ENCODE assay signal across 9 mouse cellular contexts in genomic region chr17:83216251-83216919, GRCm38 (mm10). TPM values are rescaled to one million over a fixed set of nuclear protein-coding genes. Genes with fewer than 3 reads are reported as not detected.
DNase-seq lines count a peak whose midpoint lies in the region; ATAC-seq and TF ChIP-seq lines count a peak whose summit lies in the region.
"Had no signal": no experiment of that assay in that cellular context is flagged by ENCODE, and none has a peak within 500 bp of the region (broad histone marks: within the 10 kb centered on the region; RNA-seq: fewer than 3 reads in every experiment).

No protein-coding gene starts in this region.

- no peaks in the 10 kb centered on the region for H3K9me3 ChIP-seq in heart, embryonic 11.5 days (replicated peaks; ENCODE audit: control insufficient read depth, low read length)
- H3K9me3 ChIP-seq in ES-E14 (ENCODE audit: control insufficient read depth, insufficient read depth, low read depth, low read length), result no peaks in the 10 kb centered on the region
- no peaks in the 10 kb centered on the region for H3K9me3 ChIP-seq in hindbrain, embryonic 10.5 days
- no peaks in the 10 kb centered on the region for H3K9me3 ChIP-seq in midbrain, embryonic 10.5 days (replicated peaks)

- H3K27ac ChIP-seq in heart, embryonic 11.5 days (ENCODE audit: low read depth, low read length), result peak overlapping the region; percentile 96
- H3K27ac ChIP-seq in ES-E14 (ENCODE audit: insufficient read depth, low read depth, low read length, poor library complexity, severe bottlenecking), result no peak overlapping the region
- H3K27ac ChIP-seq in hindbrain, embryonic 10.5 days, result peak overlapping the region; percentile 97
- H3K27ac ChIP-seq in midbrain, embryonic 10.5 days (replicated peaks), result peak overlapping the region; percentile 89

- ATAC-seq in heart, embryonic 11.5 days (replicated peaks; ENCODE audit: insufficient number of reproducible peaks, low FRiP score, low TSS enrichment), result no peak

- in situ Hi-C loops in ES-E14 (cut with MboI; ENCODE audit: low sequenced_read_pairs in 2 of 2, unreplicated experiment in 2 of 2), result no loop called here

- intact Hi-C loops in gastrocnemius, postnatal 14 days (cut with DNase I; ENCODE audit: low total_unique reads), result no loop called here

- H3K36me3 ChIP-seq in heart, embryonic 11.5 days (ENCODE audit: control insufficient read depth, insufficient read depth, low read length), result no peaks in the 10 kb centered on the region
- H3K36me3 ChIP-seq in ES-E14 (ENCODE audit: control insufficient read depth, insufficient read depth, low read length, poor library complexity, severe bottlenecking), result no peaks in the 10 kb centered on the region
- peaks cover 9% of the 10 kb centered on the region for H3K36me3 ChIP-seq in hindbrain, embryonic 10.5 days
- H3K36me3 ChIP-seq in midbrain, embryonic 10.5 days, result peaks cover 8% of the 10 kb centered on the region; the same call in 1 of the 2 replicates

- peaks cover 57% of the 10 kb centered on the region for H3K4me1 ChIP-seq in heart, embryonic 11.5 days (ENCODE audit: control insufficient read depth, insufficient read depth, low read length)
- H3K4me1 ChIP-seq in ES-E14 (ENCODE audit: control insufficient read depth in 2 of 2, insufficient read depth in 2 of 2, low read length in 2 of 2, poor library complexity in 1 of 2), result peaks cover 0 to 7% of the 10 kb centered on the region in 2 experiments; a peak in 2 of 4 replicates
- H3K4me1 ChIP-seq in hindbrain, embryonic 10.5 days (replicated peaks), result peaks cover 86% of the 10 kb centered on the region
- peaks cover 79% of the 10 kb centered on the region for H3K4me1 ChIP-seq in midbrain, embryonic 10.5 days

- WGBS in heart, embryonic 11.5 days (ENCODE audit: insufficient replicate concordance), result 6% methylated on average over 7 of the region's 7 CpGs
- WGBS in hindbrain, embryonic 10.5 days, result 9% methylated on average over 7 of the region's 7 CpGs
- WGBS in midbrain, embryonic 10.5 days, result 16% methylated on average over 7 of the region's 7 CpGs

- H3K4me2 ChIP-seq in heart, embryonic 11.5 days, result peak overlapping the region; percentile 85

- peak overlapping the region; percentile 99 for H3K9ac ChIP-seq in heart, embryonic 11.5 days (ENCODE audit: low read depth, low read length)
- H3K9ac ChIP-seq in ES-E14 (ENCODE audit: insufficient read depth, low read depth, low read length, poor library complexity, severe bottlenecking), result 0 out of 2 replicates have a peak overlapping the region, but pooled peaks have one; percentile 54

- DNase-seq in heart, postnatal 4 days, result no peak
- DNase-seq in ES-E14 (ENCODE audit: low read depth, low spot score), result no peak
- DNase-seq in hindbrain, embryonic 10.5 days (ENCODE audit: low spot score), result no peak
- no peak for DNase-seq in midbrain, embryonic 10.5 days (ENCODE audit: low spot score)
- no peak for DNase-seq in gastrocnemius, postnatal 14 days
- DNase-seq in spleen, adult 18-20 months, result no peak
- no peak for DNase-seq in lung, adult 18-20 months

- no peaks in the 10 kb centered on the region for H3K27me3 ChIP-seq in heart, embryonic 11.5 days (ENCODE audit: control insufficient read depth, insufficient read depth, low read length)
- H3K27me3 ChIP-seq in hindbrain, embryonic 10.5 days (ENCODE audit: insufficient read depth, poor library complexity, severe bottlenecking), result peaks cover 60% of the 10 kb centered on the region
- H3K27me3 ChIP-seq in midbrain, embryonic 10.5 days (ENCODE audit: low read depth, poor library complexity, severe bottlenecking), result peaks cover 95% of the 10 kb centered on the region
- H3K27me3 ChIP-seq: CH12.LX had no signal

- peak overlapping the region; percentile 94 for H3K4me3 ChIP-seq in heart, embryonic 11.5 days (ENCODE audit: low read depth, low read length)
- H3K4me3 ChIP-seq in ES-E14 (ENCODE audit: insufficient read depth in 1 of 2, low read depth in 1 of 2, low read length in 2 of 2, poor library complexity in 1 of 2, severe bottlenecking in 1 of 2), result peak overlapping the region; percentile 80 to 89; a peak in 3 of 4 replicates
- peak overlapping the region; percentile 80 for H3K4me3 ChIP-seq in hindbrain, embryonic 10.5 days
- H3K4me3 ChIP-seq in midbrain, embryonic 10.5 days, result peak overlapping the region; percentile 72

TF ChIP-seq in ES-E14, 5 proteins besides CTCF, POLR2A, EP300 and RAD21:
- TF ChIP-seq ZNF384 (IDR thresholded peaks at IDR 0.05; ENCODE audit: low read depth, low read length) (no peak), MAFK (IDR thresholded peaks at IDR 0.05; ENCODE audit: insufficient read depth, low read depth, low read length) (no peak), ZC3H11A (IDR thresholded peaks at IDR 0.05; ENCODE audit: borderline replicate concordance, low read depth, low read length) (no peak), HCFC1 (IDR thresholded peaks at IDR 0.05; ENCODE audit: borderline replicate concordance, insufficient read depth, low read length) (no peak), CHD2 (IDR thresholded peaks at IDR 0.05; ENCODE audit: low read depth, low read length) (no peak)

RNA-seq across cellular contexts. Expression of gene Pkdcc, which starts 1.3 kb away (rescaled TPM):
- 17.9 and 18.0 TPM in 2 replicates for polyA plus RNA-seq in heart, embryonic 11.5 days (2014; fragmentation: Nextera tagmentation; extraction: Ambion mirVana)
- 10 to 100 TPM; 68.1 to 76.6 TPM for total RNA-seq in heart, postnatal 4 days (2021)
- 39.0 and 39.1 TPM in 2 replicates for total RNA-seq in ES-E14 (2012; rRNA removed)
- 9.1 and 11.4 TPM in 2 replicates for polyA plus RNA-seq in hindbrain, embryonic 10.5 days (2016; fragmentation: Nextera tagmentation; extraction: Ambion mirVana)
- 4.9 and 6.0 TPM in 2 replicates for polyA plus RNA-seq in midbrain, embryonic 10.5 days (2016; fragmentation: Nextera tagmentation; extraction: Ambion mirVana)
- 10 to 100 TPM; 56.6 to 62.4 TPM for total RNA-seq in gastrocnemius, postnatal 14 days (2021)
